Mouse (Mus musculus) brain, adult 2 months (tissue): Measurements from ENCODE around the gene Chka.

ENCODE experiments used
- DNase-seq: peaks from one replicate; pipeline ENCODE4 v3.0.0; 2011; ENCODE audit warnings: low read depth, low spot score

Gene Chka

DNA sequence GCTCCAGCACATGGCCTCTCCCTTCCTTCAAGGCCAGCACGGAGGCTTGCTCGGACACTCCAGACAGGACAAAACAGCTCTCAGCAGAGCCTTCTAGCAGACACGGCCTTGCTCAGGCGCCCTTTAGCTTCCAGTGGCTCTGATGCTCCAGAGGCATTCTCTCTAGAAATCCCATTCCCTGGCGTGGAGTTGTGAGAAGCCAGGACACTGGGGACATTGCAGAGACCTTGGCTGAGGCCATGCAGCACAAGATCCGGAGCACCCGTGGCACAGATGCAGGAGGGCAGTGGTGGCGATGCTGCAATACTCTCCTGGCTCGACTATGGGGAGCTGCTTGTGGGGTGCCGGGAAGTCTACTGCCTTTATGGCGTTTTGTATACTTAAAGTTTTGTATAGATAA, 65.2 kb downstream of the Chka start:
- no peak for DNase-seq

DNA sequence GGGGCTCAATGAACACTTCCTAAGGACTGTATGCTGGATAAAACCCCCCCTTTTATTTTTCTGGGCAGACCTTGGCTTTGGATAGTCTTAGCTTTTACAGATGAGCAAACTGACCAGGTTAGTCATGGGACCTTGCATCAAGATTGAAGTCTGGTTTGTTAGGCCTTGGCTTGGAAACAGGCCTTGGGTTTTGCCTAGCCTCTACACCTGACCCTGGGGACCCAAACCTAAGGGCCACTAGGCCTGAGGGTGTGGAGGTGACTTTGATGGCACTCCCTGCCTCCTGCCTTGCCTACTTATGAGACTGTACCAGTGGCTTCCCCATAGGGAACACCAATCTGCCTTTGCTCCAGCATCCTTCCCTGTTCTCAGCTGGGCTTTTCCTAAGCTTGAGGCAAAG, 68.4 kb downstream of the Chka start:
- no peak for DNase-seq

DNA sequence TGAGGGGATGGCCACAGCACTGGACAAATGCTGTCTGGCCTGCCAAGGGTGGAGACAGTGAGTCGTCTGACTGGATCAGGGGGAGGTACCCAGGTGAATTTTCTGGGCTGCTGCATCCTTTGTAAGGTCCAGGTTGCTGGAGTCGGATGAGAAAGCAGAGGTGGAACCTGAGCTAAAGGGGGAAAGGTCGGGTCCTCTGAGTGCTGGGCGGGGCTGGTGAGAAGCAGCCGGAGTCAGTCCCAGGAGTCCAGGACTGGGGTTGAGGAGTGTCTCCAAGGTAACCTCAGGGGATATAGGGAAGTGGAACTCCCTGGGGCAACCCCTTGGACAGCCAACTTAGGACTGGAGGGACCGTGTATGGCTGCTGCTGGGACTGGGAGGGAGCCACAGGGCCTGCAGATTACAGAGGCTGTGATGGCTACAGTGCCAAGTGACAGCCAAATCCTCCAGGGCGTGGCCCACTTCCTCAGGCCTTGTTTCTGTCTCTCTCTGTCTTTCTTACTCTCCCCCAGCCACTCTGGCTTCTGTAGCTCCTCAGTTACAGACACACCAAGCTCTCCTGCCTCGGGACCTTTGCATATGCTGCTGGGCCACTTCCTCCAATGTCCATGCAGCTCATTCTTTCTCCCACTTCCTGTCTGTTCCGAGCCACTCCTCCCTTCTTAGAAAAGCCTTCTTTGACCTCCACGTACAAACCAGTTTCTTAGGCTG, 71.2 kb downstream of the Chka start:
- DNase-seq: no peak

- DNase-seq: no peak
These were observed 72.0 kb downstream of the Chka start for GRCm38 (mm10) chr19:3923586-3923985.

DNA sequence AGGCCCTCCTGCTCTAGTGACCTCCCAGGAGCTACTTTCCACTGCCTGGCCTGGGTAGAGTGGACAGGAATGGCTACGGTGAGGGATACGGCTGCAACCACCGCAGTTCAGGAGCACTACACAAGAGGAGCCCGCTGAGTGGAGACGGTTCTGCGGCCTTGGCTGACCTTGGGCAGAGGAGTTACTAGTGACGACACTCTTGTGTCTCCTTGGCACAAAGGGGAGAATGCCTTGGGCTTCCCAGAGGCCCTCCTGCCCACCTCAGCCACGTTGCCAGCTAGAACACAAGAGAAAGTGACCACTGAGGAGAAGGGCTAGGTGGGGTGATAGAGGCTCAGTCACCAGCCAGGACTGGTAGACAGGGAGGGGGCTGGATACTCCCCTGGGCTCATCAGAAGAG, 72.6 kb downstream of the Chka start:
- no peak for DNase-seq

GRCm38 (mm10) chr19:3924868-3925267, 73.3 kb downstream of the Chka start:
- no peak for DNase-seq

DNA sequence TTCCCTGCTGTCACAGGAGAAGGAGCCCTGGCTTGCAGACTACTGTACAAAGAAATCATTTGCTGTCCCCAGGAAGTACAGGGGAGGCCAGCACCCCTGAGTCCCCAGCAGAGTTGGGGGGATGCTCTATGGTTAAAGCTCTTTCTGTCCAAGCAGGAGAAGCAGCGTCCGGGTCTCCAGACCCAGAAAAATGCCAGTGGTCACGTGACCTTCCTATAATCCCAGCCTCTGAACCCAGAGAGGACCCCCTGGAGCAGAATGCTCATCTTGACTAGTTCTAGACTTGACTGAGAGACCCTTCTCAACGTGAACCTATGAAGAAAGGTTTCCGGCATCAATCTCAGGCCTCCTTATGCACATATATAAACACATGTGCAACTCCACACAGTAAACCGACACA, 74.3 kb downstream of the Chka start:
- no peak for DNase-seq

- DNase-seq: peak; percentile 59
These were observed 74.7 kb downstream of the Chka start for GRCm38 (mm10) chr19:3926279-3926678.

- DNase-seq: no peak
These were observed 75.1 kb downstream of the Chka start for GRCm38 (mm10) chr19:3926685-3927084.

DNA sequence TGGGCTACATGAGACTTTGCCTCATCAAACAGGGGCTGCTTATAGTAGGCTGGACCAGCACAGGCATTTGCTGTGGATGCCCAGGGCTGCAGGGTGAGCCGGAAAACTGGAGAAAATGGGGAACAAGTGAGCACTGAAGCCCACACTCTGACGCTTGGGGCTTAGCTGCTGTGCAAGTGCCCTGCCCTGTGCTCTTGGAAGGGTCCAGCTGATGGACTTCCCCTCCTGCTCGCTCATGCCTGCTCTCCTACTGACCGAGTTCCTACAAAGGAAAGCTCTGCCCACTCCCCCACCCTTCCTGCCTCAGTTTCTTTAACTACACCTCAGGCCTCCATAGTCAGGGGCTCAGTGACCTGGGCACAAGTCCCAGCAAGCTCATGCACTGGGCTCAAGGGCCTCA, 76.4 kb downstream of the Chka start:
- DNase-seq: no peak

GRCm38 (mm10) chr19:3928779-3929178, 77.2 kb downstream of the Chka start:
- DNase-seq: no peak

DNA sequence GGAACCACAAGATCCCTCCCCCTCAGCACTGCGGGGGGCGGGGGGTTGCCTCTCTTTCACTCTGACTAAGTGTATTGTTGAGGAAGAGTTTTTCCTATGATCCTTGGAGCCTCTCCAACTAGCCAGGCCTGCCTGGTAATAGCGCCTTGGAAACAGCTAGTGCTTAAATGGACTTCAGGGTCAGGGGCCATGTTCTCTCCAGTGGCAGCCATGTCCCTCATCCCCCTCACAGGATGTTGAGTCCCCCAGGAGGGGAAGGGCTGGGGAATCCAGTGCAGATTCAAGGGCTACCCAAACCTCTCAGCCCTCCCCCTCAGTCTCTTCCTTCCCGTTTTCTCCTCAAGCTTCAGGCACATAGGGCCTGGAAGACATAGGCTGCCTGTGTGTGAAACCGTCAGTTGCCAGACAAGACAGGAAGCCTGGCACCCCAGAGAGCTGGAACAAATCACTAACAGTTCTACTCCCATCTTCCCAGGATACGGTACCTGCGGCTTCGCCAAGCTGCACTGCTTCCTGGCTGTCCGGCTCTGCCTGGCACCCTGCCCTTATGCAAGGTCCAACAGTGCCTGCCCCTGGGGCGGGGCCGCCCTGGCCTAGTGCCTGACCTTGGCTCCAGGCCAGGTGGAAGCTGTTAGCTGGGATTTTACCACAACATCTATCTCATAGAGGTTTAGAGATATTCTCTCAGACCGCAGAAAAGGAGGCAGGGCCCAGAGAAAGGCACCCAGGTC, 77.8 kb downstream of the Chka start, which contains the start of gene Aldh3b1:
TSS of gene Aldh3b1 (minus strand) at position 598 of the 731 bp plus-strand sequence.
- peak; percentile 86 for DNase-seq

DNA sequence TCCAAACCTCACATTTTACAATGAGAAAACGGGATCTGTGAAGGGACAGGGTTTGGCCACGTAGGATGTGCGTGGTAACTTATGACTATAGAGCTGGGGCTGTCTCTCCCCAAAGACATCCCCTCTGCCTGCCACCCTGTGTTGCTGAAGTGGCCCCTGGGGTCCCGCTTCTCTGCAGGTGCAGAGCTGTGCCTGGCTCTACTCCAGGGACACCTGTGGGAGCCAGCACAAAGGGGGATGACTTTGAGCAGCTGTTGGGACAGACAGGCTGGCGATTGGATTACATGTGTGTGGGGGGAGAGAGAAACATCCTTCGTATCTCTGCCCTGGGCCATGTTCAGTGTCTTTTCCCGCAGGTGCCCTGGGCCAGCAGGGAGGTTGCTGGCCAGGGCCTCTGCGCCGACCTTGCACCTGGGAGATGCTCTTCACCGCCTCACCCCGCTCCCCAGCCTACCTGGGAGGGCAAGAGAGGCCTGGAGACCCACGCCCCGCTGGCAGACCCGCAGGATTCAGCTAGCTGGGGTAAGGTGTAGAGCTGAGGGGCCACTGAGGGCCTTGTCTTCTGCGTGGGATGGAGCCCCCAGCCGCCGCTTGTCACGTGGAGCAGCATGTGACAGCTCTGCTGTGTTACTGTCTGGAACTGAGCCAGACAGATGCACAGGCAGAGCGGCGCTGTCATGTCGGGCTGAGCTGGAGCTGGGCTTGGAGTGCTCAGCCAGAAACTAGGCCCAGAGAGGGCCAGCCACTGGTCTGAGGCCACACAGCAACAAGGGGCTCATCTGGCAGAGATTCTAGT, 78.9 kb downstream of the Chka start:
- peak; percentile 71 for DNase-seq

- peak; percentile 28 for DNase-seq
These were observed 80.1 kb downstream of the Chka start for GRCm38 (mm10) chr19:3931716-3932115.

DNA sequence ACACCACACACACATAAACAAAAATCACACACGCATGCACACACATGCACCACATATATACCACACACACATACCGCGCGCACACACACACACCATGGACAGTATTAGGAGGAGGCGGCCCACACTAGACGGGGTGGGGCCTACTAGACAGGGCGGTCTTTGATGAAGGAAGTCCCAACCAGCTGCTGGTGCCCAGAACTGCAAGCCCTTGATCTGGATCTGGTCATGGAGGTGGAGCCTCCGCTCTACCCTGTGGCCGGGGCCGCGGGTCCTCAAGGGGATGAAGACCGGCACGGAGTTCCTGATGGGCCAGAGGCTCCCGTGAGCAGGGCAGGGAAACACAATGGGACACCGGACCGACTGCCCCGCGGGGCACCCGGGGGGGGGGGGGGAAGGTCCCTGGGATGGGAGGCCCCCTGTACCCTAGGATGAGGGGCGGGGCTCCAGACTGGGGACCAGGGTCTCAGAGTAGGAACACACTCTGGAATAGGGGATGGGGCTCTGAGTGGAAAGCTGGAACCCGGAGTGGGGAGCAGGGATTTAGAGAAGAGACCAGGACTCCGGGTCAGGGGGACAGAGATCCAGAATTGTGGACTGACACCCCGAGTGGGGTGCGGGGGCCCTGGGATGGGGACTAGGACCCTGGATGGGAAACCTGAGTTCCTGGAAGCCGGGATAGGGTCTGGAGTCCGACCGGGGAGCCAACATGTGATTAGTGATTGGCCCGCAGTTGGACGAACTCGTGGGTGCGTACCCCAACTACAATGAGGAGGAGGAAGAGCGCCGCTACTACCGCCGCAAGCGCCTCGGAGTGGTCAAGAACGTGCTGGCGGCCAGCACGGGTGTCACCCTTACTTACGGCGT, 83.7 kb downstream of the Chka start, which contains the start of gene Unc93b1:
TSS of gene Unc93b1 (plus strand) at position 155 of the 864 bp plus-strand sequence.
- peak; percentile 65 for DNase-seq

DNA sequence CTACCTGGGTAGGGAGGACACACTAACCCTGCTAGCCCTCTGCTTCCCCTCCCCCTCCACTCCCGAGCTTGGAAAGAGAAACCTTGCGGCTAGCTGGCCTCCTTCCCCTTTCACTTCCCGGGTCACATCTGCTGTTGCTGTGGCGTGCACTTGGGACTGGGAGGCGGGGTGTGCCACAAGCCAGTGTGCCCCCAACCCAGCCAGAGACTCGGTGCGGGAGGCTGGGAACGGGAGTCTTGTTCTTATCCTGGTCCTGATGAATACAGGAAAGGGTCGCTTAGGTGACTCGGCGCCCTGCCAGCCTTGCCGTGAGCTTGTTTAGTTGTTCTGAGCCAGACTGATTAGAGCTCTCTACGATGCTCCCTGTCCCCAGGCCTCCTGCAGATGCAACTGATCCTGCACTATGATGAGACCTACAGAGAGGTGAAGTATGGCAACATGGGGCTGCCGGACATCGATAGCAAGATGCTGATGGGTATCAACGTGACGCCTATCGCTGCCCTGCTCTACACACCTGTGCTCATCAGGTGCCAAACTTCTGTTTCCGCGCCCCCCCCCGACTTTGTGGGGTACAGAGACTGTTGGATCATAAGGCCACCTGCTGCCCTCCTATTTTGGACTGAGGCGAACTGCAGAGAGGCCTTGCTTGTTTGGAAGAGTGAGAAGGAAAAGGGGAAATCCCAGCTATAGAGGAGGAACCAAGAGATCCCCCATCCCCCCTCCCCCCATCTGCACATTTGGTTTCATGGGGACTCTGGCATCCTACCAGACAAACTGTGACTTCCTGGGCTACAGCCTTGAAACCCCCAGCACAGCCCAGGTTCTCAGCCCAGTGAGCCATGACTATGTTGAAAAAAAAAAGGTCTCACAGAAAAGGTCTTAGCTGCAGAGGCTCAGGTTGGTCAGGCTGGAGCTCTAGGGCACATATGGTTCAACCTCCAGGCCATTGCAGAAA, 84.6 kb downstream of the Chka start:
- DNase-seq: peak; percentile 58

DNA sequence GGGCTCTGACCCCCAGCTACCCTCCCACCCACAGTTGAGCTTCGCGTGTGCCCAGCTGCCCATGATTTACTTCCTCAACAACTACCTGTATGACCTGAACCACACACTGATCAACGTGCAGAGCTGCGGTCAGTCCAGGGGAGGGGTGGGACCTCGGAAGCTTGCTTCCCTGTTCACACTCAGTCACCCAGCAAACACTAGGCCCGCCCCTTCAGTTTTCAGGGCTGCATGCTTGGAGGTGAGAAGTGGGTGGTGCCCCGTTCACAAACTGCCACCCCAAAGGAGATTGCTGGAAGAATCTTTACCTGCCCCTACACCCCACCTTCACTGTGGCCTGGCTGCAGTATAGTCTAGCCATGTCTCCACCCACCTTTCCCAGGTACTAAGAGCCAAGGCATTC, 90.7 kb downstream of the Chka start:
- DNase-seq: no peak

DNA sequence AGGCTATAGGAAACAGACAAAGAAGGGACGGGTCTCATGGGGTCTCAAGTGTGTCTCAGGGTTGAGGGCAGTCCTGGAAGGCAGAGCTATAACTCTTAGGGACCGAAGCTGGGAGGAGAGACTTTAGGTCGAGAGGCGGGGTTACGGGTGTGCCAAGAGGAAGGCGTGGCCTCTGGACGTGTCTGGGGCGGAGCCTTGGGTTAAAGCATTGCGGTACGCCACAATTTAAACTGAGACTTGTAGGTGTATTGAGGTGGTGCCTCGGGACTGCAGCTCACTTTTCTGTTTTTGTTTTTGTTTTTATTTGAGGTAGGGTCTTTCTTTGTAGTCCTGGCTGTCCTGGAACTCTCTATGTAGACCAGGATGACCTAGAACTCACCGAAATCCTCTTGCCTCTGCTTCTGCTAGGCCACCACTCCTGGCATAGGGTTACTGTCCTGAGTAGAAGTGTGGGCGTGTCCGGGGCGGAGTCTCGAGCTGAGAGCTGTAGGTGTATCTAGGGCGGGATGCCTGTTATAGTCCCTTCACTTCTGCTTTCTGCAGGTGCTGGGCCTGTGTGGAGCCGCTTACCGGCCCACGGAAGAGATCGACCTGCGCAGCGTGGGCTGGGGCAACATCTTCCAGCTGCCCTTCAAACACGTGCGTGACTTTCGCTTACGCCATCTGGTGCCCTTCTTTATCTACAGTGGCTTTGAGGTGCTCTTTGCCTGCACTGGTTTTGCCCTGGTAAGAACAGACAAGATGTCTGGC, 91.6 kb downstream of the Chka start:
- no peak for DNase-seq
